Mouse (Mus musculus) kidney, postnatal 25 days (tissue): Measurements from ENCODE around the gene Coa6.
"Not testable (repeated sequence)": the region's sequence is repeated elsewhere in the genome, so short reads cannot be mapped to it uniquely, and the experiment has no call there.

Source experiments
- DNase-seq, 2 experiments: peaks; one replicate each; pipeline ENCODE4 v3.0.0; 2021; ENCODE audit warnings: mixed read lengths in 2 of 2

Coa6 gene

DNA sequence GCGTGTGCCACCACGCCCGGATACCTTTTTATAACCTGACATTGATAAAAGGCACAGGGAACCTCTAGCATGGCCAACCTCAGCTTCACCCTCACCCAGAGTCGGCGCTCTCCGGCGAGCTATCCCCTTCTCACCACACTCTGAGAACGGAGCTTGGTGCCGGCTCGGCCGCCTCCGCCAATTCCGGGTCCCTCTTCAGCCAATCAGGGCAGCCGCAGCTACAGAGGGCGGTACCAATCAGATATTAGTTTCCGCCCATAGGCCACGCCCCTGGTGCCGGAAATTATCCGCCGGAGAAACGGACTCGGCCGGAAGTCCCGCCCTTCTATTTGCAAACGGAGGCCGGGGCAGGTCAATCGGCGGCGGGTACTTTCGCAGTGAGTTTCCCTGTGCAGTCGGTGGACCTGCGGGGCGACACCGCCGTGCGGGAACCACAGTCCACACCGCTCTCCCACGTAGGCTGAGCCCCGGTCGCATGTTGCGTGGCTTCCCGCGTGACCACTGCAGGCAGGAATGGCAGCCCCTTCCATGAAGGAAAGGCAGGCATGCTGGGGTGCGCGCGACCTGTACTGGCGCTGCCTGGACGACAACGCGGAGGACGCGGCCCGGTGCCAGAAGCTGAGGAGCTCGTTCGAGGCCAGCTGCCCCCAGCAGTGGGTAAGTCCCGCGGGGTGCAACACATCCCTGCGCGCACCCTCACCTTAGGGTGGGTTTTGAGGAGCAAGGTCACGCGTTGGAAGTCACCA, at the start of gene Coa6:
Coa6 (plus strand) TSS at position 342 of the 746 bp plus-strand sequence.
- DNase-seq: peak; percentile 99

DNA sequence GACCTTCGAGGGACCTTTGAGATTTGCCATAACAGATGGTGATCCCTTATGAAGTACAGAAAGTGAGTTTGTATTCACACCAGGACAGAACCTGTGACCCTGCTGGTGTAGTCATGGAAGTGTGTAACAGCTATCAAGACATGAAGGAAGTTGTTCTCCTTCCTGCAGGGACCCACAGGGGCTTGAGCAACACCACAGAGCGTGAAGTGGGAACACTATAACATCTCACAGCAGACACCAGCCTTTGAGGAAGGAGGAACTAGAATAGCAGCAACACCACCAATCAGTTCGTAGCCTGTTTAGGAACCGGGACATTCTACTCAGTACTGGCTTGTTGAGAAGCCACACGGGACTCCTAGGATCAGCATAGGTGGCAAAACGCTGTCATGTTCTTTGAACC, 42.7 kb upstream of the Coa6 start:
- no peak for DNase-seq

DNA sequence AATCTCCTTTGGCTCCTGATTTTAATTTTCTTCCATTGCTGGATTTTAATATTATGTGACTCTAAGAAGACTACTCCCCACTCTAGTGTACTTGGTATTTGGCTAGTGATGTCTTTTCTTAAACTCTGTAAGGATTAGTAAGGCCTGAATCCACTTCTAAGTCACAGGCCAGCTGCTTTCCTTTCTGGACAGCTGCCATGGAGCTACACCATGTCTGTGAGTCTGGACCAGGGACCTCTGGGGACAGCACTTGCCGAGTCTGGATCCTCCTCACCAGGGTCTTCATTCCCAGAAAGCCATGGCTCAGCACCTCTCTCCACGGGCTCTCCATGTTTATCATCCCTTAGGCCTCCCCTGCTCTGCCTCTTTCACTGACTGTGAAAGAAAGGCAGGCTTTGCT, 42.2 kb upstream of the Coa6 start:
- peak in 1 of 2 experiments; percentile 32 for DNase-seq

DNA sequence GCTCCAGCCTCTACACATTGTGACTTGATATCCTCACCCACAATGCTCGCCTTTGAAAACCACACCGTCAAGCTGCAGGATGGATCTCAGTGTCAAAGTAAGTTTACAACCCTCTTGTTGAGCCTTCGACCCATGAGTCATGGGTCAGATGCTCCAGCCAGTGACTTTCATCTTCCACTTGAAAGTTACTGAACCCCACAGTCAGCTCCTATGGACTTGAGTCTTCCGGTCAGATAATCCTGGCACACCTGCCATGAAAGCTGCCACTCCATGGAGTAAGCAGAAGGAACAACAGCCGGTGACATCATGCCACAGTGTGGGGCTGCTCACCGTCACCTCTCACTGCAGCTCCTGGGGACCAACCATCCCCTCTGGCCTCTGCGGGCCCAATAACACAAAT, 41.0 kb upstream of the Coa6 start:
- no peak for DNase-seq

DNA sequence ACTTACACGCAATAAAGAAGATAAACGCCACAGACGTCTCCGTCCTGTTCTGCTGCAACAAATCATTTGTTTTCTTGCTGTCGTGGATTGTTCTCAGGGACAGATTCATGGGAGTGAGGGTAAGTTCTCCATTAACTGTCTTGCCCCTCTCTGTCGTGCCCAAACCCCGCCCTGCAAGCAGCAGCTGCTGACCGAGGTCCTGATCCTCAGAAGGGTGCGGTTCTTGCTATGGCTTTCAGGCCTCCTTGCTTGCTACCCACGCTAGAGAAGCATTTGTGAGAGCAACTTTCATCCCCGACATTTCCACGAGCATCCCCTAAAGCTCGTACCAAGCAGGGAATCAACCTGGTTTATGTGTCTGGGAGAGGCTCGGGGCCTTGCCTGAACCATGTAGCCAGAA, 40.1 kb upstream of the Coa6 start:
- no peak for DNase-seq

DNA sequence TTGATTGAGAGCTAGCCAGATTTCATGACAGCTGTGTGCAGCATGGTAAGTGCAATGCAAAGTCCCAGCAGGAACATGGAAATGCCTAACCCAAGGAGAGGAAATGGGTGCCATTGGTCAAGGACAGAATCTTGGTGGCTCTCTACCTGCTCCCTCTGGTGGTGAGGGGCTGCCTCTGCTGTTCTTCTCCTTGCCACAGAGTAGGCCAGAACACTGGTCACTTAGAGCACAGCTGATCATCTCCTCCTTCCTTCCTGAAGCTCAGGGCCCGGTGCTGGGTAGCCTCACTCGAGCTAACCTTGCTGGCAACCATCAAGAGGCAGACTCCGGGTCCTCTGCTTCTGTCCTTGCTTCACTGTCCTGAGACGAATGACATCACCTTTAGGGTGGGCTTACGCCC, 39.6 kb upstream of the Coa6 start:
- DNase-seq: peak; percentile 54 to 60

DNA sequence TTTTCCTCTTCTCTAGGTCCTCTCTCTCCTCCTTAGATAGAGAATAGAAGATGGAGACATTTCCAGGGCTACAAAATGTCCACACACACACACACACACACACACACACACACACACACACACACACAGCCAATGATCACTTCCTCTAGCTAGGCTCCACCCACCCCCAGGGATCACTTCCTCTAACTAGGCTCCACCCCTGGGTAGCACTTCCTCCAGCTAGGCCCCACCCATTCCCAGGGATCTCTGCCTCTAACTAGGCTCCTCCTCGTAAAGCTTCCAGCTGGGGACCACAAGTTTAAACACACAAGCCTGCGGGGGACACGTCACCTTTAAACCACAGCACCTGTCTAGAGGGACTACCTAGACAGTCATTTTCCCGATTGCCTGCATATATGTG, 34.7 kb upstream of the Coa6 start:
- DNase-seq: no peak

DNA sequence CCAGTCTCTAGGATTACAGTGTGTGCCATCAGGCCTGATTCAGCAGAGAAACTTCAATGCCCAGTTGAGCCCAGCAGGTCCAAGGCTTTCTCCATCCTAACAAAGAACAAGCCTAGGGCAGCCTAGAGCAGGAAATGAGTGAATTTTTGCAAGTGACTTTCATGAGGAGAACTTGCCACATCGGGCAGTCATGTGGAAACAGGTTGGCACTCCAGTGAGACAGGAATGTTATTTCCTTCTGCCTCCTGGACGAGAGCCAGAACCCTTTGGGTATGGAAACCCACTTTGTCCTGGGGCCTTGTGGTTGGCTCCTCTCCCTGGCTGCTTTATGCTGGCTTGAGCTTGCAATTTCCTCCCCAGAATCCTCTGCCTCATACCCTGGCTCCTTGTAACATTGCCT, 30.8 kb upstream of the Coa6 start:
- DNase-seq: peak; percentile 77

DNA sequence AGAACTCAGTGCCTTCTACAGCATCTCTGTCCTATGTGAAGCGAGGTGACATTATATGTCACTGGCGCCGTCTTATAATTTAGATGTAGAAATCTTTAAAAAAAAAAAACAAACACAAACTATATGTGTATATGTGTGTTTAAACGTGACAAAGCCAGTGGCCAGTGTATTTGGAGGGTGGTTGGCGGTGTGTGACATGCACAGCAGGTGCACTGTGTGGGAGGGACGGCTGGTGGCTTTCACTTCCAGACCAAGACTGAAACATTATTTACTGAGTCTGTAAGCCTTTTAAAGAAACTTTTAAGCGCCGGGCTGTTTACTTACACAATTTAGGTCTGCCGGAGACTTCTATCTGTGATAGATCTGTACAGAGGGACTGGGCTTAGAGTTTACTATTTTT, 26.9 kb upstream of the Coa6 start:
- DNase-seq: no peak

DNA sequence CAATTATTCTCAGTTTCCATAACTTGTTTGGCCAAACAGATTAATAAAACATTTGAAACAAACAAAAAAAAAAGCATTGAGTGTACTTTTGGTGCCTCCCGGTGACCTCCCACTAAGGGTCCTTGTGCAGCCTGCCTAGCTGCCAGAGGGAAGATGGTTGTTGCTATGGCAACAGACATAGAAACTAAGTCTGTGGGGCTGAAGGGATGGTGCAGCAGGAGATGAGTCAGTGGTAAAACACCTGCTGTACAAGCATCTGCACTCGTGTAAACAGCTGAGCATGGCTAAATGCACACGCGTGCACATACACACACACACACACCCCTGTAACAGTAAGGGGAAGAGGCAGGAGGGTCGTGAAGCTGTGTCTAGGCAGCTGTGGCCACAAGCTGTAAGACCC, 26.4 kb upstream of the Coa6 start:
- no peak for DNase-seq

DNA sequence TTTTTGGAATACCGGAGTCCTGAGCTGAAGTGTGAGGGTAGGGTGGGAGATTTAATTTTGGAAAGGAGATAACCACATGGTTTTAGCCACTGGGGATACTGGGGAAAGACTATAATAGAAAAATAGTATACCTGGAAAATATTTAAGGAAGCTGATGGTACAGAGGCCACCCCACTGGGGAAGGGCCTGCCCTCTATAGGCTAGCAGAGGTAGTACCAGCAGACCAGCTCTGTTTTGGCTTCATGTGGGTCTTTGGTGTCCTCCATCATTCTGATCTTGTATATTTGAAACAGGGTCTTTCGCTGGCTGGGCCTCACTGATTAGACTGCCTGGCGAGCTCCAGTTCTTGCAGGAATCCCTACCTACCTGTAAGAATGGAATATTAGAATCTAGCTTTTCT, 24.0 kb upstream of the Coa6 start:
- no peak for DNase-seq

DNA sequence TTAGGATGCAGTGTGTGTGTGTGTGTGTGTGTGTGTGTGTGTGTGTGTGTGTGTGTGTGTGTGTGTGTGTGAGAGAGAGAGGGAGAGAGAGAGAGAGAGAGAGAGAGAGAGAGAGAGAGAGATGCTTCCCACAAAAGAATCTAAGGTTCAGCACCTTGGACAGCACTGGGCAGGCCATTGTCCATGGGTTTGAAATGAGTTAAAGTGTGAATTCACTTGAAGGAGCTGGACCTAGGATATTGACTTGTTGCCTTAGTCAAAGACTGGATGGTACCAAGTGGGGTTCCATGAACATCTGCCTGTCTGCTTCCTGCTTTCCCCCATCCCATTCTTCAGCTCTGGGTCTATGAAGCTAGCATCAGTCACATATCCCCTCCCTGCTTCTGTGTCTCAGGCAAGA, 17.8 kb upstream of the Coa6 start:
- not testable (repeated sequence) for DNase-seq

DNA sequence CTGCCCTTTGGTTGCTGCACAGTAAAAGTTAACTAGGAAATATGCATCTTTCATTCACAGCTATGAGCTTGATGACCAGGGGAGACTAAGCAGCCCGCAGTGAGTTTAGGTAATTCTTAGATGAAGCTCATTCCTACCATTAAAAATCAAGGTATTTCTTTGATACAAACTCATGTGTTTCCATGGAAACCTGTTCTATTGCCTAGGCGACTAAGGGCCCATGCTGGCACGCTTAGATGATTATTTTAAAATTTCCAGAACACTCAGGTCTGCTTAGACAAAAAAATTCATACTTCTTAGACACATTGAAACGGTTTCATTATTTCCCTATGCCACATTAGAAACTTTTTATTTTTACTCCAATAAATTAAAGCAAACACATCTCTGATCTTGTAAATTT, 17.3 kb upstream of the Coa6 start:
- no peak for DNase-seq

DNA sequence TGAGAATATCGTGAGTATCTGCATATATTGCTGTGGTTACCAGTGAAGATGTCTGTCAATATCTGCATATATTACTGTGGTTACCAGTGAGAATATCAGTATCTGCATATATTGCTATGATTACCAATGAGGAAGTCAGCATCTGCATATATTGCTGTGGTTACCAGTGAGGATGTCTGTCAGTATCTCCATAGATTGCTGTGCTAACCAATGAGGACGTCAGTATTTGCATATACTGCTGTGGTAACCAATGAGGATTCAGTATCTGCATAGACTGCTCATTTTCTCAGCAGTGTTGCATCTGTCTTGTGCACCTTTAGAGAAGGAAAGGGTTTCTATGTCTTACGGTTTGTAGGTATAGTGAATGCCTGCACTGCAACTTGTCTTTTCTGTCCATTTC, 1.5 kb upstream of the Coa6 start:
- DNase-seq: no peak

DNA sequence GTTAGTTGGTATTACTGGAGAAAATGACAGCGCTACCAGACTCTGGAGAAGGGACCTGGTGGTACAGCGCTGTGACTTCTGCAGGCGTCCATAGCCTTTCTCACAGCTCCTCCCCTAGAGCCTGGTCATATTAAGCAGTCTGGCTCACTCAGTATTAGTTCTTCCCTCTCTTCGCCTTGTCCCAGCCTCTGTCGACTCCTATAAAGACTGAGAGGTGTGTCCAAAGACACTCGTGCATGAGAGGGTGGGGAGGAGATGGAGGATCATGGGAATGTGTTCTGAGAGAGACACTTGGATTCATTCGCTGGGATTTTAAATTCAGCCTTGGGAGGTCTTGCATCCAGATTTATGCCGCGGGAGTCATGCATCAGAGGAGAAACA, 595 bp downstream of the Coa6 start:
- peak; percentile 35 to 62 for DNase-seq

DNA sequence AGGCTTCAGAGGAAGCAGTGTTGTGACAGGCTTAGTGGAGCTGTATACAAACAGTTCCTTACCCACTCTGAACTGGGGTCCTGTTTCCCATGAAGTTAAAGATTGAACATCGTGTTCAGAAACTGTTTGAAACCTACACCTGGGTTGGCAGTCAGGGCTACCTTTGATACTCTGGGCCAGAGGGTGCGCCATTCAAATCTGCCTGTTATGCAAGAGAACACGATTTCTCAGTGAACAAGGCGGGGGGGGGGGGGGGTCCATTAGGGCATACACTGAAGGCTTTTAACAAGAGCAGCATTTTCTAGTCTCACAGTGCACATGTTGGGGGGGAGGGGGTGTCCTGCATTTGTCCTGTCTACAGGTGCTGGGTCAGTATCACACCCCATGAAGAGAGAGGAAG, 1.8 kb downstream of the Coa6 start:
- DNase-seq: peak; percentile 40 to 75

DNA sequence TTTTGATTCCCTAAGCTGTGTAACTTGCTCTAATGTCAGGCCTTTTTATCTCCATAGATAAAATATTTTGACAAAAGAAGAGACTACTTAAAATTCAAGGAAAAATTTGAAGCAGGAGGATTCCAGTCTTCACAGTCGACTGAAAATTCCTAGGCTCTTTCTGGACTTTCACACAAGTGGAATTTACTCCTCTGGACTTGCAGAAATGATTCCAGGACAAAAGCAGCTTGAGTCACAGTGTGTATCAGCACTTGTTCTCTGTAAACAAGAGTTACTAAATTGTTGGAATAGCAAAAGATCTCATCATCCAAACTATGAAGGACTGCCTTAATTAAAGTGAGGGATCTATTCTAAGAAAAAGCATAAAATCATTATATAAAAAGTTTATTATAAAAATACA, 2.6 kb downstream of the Coa6 start:
- no peak for DNase-seq

DNA sequence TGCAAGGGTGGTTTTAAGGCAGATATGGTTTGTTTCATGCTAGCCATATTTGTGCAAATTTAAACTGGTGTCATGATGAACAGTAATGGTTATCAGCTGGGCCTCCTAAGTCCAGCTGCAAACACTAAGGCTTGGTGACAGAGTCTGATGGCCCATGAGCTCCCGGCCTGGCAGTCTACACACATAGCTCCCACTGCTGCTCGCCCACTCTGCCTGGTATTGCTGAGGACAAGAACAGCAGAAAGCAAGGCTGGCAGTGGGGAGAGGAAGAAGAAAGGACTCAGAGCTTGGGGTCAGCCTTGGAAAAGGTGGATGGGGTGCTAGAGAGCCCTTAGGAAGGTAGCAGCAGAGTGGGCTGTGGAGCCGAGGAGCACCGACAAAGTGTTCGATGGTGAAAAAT, 7.3 kb downstream of the Coa6 start:
- no peak for DNase-seq

DNA sequence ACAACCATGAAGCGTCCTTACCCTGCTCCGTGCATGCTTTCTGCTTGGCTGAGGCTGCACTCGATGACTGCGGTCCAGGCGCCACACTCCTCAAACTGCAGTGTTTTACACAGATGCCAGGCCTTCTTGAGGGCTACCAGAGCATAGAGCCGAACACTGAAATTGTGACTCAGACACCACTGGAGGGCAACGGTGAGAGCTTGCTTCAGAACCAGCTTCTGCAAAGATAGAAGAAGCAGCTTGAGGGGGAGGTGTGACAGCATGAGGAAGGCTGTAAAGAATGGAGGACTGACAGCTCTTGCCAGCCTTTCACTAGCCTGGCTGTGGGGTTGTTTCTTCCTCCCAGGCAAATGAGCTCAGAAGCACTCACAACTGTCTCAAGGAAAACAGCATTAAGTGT, 11.5 kb downstream of the Coa6 start:
- DNase-seq: no peak

DNA sequence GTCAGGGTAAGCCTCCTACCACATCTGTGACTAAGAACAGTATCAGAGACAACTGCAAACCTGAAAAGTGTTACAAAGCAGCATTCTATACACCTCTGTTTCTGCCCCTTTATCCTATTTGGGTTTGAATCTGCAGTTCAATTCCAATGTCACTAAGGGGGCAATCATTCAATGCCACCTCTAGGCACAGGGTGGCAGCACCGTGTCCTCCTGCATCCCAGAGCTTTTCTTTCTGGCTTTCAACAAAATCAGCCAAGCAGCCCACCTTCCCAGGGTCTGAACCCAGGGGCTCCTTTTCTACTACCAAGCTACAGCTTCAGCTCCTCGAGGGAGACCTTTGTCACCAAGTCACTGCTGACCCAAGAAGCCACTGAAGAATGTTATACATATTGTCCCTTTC, 16.6 kb downstream of the Coa6 start:
- no peak for DNase-seq

DNA sequence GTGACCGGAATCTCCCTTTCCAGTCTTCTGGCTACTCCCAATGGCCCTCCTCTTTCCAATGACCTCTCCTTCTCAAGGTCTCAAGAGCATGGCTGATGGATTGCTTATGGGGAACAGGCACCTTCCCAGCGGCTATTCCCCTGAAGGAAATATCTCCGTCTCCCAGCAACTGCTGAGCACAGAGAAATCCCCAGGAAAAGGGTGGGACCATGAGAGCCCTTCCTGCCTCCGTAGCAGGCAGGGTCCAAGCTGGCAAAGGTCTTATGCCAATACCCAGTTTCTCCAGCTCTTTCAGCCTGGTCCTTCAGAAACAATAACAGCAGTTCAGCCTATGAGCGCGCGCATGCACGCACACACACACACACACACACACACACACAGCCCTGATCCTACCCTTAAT, 28.8 kb downstream of the Coa6 start:
- DNase-seq: no peak

DNA sequence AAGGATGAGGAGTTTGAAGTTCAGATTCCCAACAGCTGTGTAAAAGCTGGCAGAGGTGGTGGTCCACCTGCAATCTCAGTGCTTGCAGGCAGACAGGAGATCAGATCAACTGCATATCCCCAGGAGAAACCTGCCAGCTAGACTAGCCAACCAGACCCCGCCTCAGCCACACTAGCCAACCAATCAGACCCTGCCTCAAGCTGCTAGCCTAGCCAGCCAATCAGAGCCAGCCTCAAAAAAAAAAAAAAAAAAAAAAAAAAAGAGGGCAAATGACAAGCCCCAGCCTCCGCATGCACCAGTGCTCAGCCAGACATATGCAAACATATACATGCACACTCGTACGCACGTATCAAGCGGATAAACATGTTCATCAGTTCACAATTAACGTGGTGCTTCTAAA, 33.1 kb downstream of the Coa6 start:
- DNase-seq: no peak

DNA sequence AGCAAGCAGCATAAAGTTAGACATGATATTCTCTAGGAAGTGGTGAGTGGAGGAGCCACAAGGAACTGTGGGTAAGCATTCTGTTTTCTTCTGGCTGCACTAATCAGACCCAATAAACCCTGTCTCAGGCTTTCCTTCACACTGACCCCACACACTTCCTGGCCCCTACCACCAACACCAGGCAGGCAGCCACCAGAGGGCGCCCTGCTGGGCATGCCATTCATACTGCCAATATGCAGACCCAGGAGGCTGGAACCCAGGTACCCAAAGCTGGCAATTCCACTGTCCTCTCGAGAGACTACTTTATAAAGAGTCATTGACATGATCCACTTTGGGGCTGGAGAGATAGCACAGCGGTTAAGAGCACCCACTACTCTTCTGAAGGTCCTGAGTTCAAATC, 38.0 kb downstream of the Coa6 start:
- peak; percentile 64 to 79 for DNase-seq

DNA sequence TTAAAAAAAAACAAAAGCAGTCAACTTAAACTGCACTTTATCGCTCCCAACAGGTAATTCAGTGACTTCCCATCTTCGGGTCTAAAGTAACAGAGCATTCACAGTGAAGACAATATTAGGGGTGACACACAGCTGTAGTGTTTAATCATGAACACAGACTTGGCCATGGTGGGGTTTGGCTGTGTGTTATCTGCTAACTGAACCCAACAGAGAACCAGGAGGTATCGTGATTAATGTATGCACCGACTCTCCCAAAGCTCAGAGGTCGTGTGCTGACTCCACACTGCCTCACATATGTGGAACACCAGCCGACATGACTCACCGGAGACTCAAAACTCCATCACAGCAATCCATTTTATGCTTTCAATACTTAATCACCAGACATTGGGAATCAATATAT, 39.4 kb downstream of the Coa6 start:
- DNase-seq: no peak

DNA sequence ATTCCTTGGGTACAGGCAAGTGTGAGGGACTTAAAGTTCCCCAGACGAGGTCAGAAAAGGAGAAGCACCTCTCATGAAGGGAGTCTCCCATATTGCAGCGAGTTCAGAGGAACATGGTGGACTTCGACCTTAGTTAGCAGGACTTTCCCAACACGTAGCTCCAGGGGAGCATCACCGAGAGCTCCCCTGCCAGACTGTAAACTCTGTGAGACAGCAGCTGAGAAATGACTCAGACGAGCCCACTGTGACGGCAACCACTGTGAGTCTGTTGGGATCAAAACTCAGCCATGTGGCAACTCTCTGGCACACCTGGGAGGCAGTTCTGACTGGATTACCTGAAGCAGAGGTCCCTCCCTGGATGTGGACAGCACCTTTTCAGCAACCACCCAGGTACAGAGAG, 41.8 kb downstream of the Coa6 start:
- DNase-seq: no peak
